ENCODE assay signal across 20 mouse cellular contexts in genomic region chr6:8638899-8639298, GRCm38 (mm10).
DNase-seq lines count a peak whose midpoint lies in the region; ATAC-seq and TF ChIP-seq lines count a peak whose summit lies in the region.
"Had no signal": no experiment of that assay in that cellular context is flagged by ENCODE, and none has a peak within 500 bp of the region (broad histone marks: within the 10 kb centered on the region; RNA-seq: fewer than 3 reads in every experiment).

No protein-coding gene starts in this region.

- no peak for ATAC-seq in lung, postnatal 0 days
- ATAC-seq: hindbrain, embryonic 16.5 days; midbrain, embryonic 16.5 days had no signal

- H3K4me1 ChIP-seq in lung, postnatal 0 days (ENCODE audit: insufficient read depth, low read depth, low read length): no peaks in the 10 kb centered on the region
- H3K4me1 ChIP-seq in thymus, adult 2 months (replicated peaks; ENCODE audit: control insufficient read depth, insufficient read depth, low read length): peaks cover 6% of the 10 kb centered on the region
- H3K4me1 ChIP-seq: embryonic facial prominence, embryonic 12.5 days; forebrain, embryonic 10.5 days; heart, embryonic 10.5 days had no signal

- TF ChIP-seq EP300 in lung, postnatal 0 days (IDR thresholded peaks at IDR 0.05): no peak

- no peak for TF ChIP-seq CTCF in lung, postnatal 0 days (IDR thresholded peaks at IDR 0.05)
- TF ChIP-seq CTCF in thymus, adult 2 months (IDR thresholded peaks at IDR 0.05; ENCODE audit: borderline replicate concordance, control insufficient read depth, extremely low read depth, insufficient read depth, low read length, poor library complexity): no peak

- WGBS in lung, postnatal 0 days: 68% methylated on average over 4 of the region's 4 CpGs
- 76% methylated on average over 4 of the region's 4 CpGs for WGBS in thymus, adult 2 months

- no peaks in the 10 kb centered on the region for H3K9me3 ChIP-seq in lung, postnatal 0 days (ENCODE audit: low read length)
- H3K9me3 ChIP-seq: embryonic facial prominence, embryonic 12.5 days; forebrain, embryonic 10.5 days; heart, embryonic 10.5 days; megakaryocyte, embryonic 14.5 days had no signal

- H3K27me3 ChIP-seq in lung, postnatal 0 days (replicated peaks; ENCODE audit: insufficient read depth, low read length): no peaks in the 10 kb centered on the region
- no peaks in the 10 kb centered on the region for H3K27me3 ChIP-seq in thymus, adult 2 months (ENCODE audit: control insufficient read depth, insufficient read depth, low read length)
- H3K27me3 ChIP-seq: embryonic facial prominence, embryonic 12.5 days; megakaryocyte, embryonic 14.5 days had no signal

- no peak for TF ChIP-seq POLR2A in thymus, adult 2 months (IDR thresholded peaks at IDR 0.05; ENCODE audit: control insufficient read depth, extremely low read depth, insufficient read depth, low read length, poor library complexity)

- H3K9ac ChIP-seq in lung, postnatal 0 days (replicated peaks; ENCODE audit: low read depth): no peak overlapping the region
- H3K9ac ChIP-seq: embryonic facial prominence, embryonic 12.5 days; lung, embryonic 14.5 days had no signal

- H3K27ac ChIP-seq in lung, postnatal 0 days (ENCODE audit: low read length): no peak overlapping the region
- H3K27ac ChIP-seq in thymus, adult 2 months (ENCODE audit: control insufficient read depth, insufficient read depth, low read length): no peak overlapping the region
- H3K27ac ChIP-seq: embryonic facial prominence, embryonic 12.5 days; forebrain, embryonic 10.5 days; heart, embryonic 10.5 days had no signal

- H3K4me3 ChIP-seq in lung, postnatal 0 days (ENCODE audit: low read depth, low read length): no peak overlapping the region
- no peak overlapping the region for H3K4me3 ChIP-seq in thymus, adult 2 months (ENCODE audit: control insufficient read depth, insufficient read depth, low read length)
- H3K4me3 ChIP-seq: embryonic facial prominence, embryonic 12.5 days; forebrain, embryonic 10.5 days; heart, embryonic 10.5 days; megakaryocyte, embryonic 14.5 days had no signal

- no peaks in the 10 kb centered on the region for H3K36me3 ChIP-seq in lung, postnatal 0 days (ENCODE audit: insufficient read depth, low read length)
- no peaks in the 10 kb centered on the region for H3K36me3 ChIP-seq in thymus, adult 2 months (ENCODE audit: control insufficient read depth, insufficient read depth, low read length)
- H3K36me3 ChIP-seq: embryonic facial prominence, embryonic 12.5 days; forebrain, embryonic 10.5 days had no signal

- DNase-seq in frontal cortex, postnatal 36 days (ENCODE audit: low spot score in 2 of 2): peak; percentile 38 to 44
- no peak for DNase-seq in frontal cortex, postnatal 10 days (ENCODE audit: low spot score in 2 of 2)
- DNase-seq in lung, postnatal 0 days (ENCODE audit: low spot score): peak; percentile 8
- no peak for DNase-seq in lung, postnatal 25 days (ENCODE audit: low spot score)
- DNase-seq in cerebellum, adult 18-20 months: peak; percentile 40 to 50
- peak; percentile 61 for DNase-seq in induced T-regulatory cell, adult 2 months (ENCODE audit: low read depth)
- no peak for DNase-seq in T-cell, adult 2 months (ENCODE audit: low spot score)
- DNase-seq in thymus, adult 2 months: no peak
- DNase-seq: adrenal gland, postnatal 36 days; gastrocnemius, postnatal 25 days; kidney, adult 2 months; kidney, postnatal 36 days; lung, embryonic 14.5 days; thymus, postnatal 14 days had no signal

- H3K4me2 ChIP-seq in lung, postnatal 0 days (replicated peaks; ENCODE audit: low read depth, low read length): no peak overlapping the region
- H3K4me2 ChIP-seq: embryonic facial prominence, embryonic 12.5 days; lung, embryonic 14.5 days had no signal

Comparison
In these comparisons a context has a peak if more than half of its experiments do, and no peak if none do; other contexts are left out.
1. DNase-seq: peak in frontal cortex, postnatal 36 days (2 of 2), lung, postnatal 0 days (single experiment), cerebellum, adult 18-20 months (2 of 2) and induced T-regulatory cell, adult 2 months (single experiment); none in frontal cortex, postnatal 10 days (0 of 2), lung, postnatal 25 days (single experiment), T-cell, adult 2 months (single experiment) and thymus, adult 2 months (single experiment).